Mouse (Mus musculus): ENCODE results near the gene Fem1a. TPM values are rescaled to one million over a fixed set of nuclear protein-coding genes. Genes with fewer than 3 reads are reported as not detected.
"Not testable (repeated sequence)": the region's sequence is repeated elsewhere in the genome, so short reads cannot be mapped to it uniquely, and the experiment has no call there.

Gene Fem1a
- polyA plus RNA-seq, 1 experiment from 2014 or later, result 12.5 TPM

DNA sequence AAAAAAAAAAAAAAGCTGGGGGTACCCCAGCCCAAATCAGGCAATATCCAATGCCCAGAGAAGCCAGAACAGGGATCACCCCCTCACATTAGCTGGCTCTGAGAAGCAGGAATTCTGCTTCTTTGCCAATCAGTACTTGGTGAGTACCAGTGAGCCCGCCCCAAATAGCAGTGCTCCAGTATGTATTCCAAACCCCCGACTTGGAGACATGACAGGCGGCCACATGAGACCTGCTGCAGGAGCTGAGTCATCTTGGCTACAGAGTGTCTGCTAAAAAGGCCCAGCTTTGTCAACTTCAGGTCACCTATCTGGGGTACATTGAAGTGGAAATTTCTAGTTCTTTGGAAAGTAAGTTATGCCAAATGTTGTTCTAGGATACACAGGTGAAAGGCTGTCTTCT is 30.0 kb upstream of the Fem1a start:
- Histone ChIP-seq H3K4me1 (no peaks in the 10 kb centered on the region), H3K9me3 (no peaks in the 10 kb centered on the region), H3K27me3 (replicated peaks; ENCODE audit: low read depth, poor library complexity, severe bottlenecking) (no peaks in the 10 kb centered on the region; the same call in 1 of the 2 replicates), H3K36me3 (replicated peaks) (no peaks in the 10 kb centered on the region), H3K27ac (replicated peaks) (no peak overlapping the region), H3K4me3 (no peak overlapping the region)
- DNase-seq (ENCODE audit: low spot score), result no peak
- 74% methylated on average over 3 of the region's 3 CpGs for WGBS

GRCm38 (mm10) chr17:56229943-56230342 is 26.7 kb upstream of the Fem1a start:
- DNase-seq (ENCODE audit: low spot score), result no peak
- Histone ChIP-seq H3K27ac (replicated peaks) (no peak overlapping the region), H3K9me3 (no peaks in the 10 kb centered on the region), H3K36me3 (replicated peaks) (no peaks in the 10 kb centered on the region), H3K27me3 (replicated peaks; ENCODE audit: low read depth, poor library complexity, severe bottlenecking) (no peaks in the 10 kb centered on the region; the same call in 1 of the 2 replicates), H3K4me1 (peaks cover 11% of the 10 kb centered on the region), H3K4me3 (no peak overlapping the region)
- 66% methylated on average over 10 of the region's 10 CpGs for WGBS

GRCm38 (mm10) chr17:56233389-56233788 is 23.2 kb upstream of the Fem1a start:
- Histone ChIP-seq H3K4me3 (peak overlapping the region; percentile 8; the same call in 1 of the 2 replicates), H3K27ac (replicated peaks) (no peak overlapping the region), H3K9me3 (no peaks in the 10 kb centered on the region), H3K27me3 (replicated peaks; ENCODE audit: low read depth, poor library complexity, severe bottlenecking) (no peaks in the 10 kb centered on the region; the same call in 1 of the 2 replicates), H3K36me3 (replicated peaks) (no peaks in the 10 kb centered on the region), H3K4me1 (peaks cover 21% of the 10 kb centered on the region)
- no peak for DNase-seq (ENCODE audit: low spot score)
- WGBS, result 53% methylated on average over 8 of the region's 8 CpGs

- H3K9me3 ChIP-seq, result no peaks in the 10 kb centered on the region
- peak overlapping the region; percentile 8 for H3K4me3 ChIP-seq
- H3K4me1 ChIP-seq, result peaks cover 21% of the 10 kb centered on the region
- H3K27me3 ChIP-seq (replicated peaks; ENCODE audit: low read depth, poor library complexity, severe bottlenecking), result no peaks in the 10 kb centered on the region
- no peaks in the 10 kb centered on the region for H3K36me3 ChIP-seq (replicated peaks)
- H3K27ac ChIP-seq (replicated peaks), result no peak overlapping the region
- DNase-seq (ENCODE audit: low spot score), result peak; percentile 87
- 3% methylated on average over 14 of the region's 14 CpGs for WGBS
These were observed 22.7 kb upstream of the Fem1a start for GRCm38 (mm10) chr17:56233818-56234469.

DNA sequence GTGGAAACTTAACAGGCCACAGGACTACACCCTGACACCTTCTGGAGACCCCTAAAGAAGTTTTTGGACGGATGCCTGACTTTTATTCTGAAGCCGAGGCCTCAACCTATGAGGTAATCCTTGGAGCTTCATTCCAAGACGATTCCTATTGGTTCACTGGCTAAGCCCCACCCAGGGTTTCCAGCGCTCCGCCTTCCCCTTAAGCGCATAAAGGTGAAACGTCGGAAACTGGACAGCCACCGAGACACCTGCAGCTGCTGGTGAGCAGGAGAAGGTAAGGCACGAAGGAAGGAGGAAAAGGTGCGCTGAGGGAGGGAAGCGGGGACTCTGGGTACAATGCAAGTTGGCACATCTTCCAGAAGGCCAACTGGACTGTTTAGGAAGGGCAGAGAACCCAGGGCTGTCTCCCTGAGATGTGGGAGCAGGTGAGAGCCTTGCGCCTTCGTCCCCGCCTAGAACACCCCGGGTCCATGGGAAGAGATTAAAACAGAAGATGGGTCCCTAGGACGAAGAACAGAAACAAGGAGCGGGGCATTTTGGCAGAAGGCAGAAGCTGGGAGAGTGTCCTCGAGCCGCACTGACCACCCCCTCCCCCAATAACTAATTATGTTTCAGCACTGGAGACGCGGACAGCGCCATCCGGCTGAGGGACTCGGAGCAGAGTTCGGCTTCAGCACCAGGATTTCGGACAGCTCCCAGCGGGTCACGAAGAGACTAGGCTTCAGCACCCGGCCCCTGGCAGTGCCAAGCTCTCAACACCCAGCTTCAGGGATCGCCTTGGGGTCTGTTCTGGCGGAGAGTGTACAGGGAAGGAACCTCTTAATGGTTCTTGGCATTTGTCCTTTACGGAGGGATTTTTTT is 14.8 kb upstream of the Fem1a start:
- 1% methylated on average over 33 of the region's 33 CpGs for WGBS
- peak overlapping the region; percentile 36 for H3K4me3 ChIP-seq

DNA sequence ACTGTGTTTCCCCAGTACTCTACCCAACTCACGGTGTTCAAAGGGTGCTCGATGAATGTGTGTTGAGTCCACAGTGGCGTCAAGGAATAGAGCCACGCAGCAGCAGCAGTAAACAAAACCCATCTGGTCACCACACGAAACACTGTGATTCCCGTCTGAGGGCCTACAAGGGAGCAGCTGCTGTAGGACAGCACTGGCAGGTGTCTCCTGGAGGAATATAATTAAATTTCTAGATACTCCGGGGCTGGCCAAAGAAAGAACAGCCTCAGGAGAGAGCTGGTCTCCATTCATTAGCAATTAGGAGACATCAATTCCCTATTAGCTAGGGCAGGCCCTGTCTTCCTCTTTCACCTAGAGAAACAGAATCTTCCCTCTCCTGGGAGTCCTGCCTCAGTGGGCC is 11.0 kb upstream of the Fem1a start:
- H3K27me3 ChIP-seq (replicated peaks; ENCODE audit: low read depth, poor library complexity, severe bottlenecking), result peaks cover 13% of the 10 kb centered on the region; the same call in 1 of the 2 replicates

More for the DNA sequence above, 14.8 kb upstream of the Fem1a start:
- H3K9me3 ChIP-seq, result no peaks in the 10 kb centered on the region
- peaks cover 13% of the 10 kb centered on the region; the same call in 1 of the 2 replicates for H3K27me3 ChIP-seq (replicated peaks; ENCODE audit: low read depth, poor library complexity, severe bottlenecking)
- peaks cover 15% of the 10 kb centered on the region for H3K4me1 ChIP-seq
- H3K36me3 ChIP-seq (replicated peaks), result no peaks in the 10 kb centered on the region
- peak; percentile 91 for DNase-seq (ENCODE audit: low spot score)
- no peak overlapping the region for H3K27ac ChIP-seq (replicated peaks)

GRCm38 (mm10) chr17:56251136-56251829 is 5.3 kb upstream of the Fem1a start:
- Histone ChIP-seq H3K27me3 (replicated peaks; ENCODE audit: low read depth, poor library complexity, severe bottlenecking) (no peaks in the 10 kb centered on the region), H3K4me3 (peak overlapping the region; percentile 18; the same call in 1 of the 2 replicates), H3K4me1 (peaks cover 13% of the 10 kb centered on the region), H3K9me3 (no peaks in the 10 kb centered on the region), H3K27ac (replicated peaks) (peak overlapping the region; percentile 55; the same call in 1 of the 2 replicates), H3K36me3 (replicated peaks) (no peaks in the 10 kb centered on the region)
- 29% methylated on average over 6 of the region's 6 CpGs for WGBS
- DNase-seq (ENCODE audit: low spot score), result peak; percentile 71

More for the DNA sequence above, 11.0 kb upstream of the Fem1a start:
- WGBS, result 64% methylated on average over 7 of the region's 7 CpGs
- Histone ChIP-seq H3K4me1 (peaks cover 10% of the 10 kb centered on the region), H3K36me3 (replicated peaks) (no peaks in the 10 kb centered on the region), H3K4me3 (no peak overlapping the region), H3K27ac (replicated peaks) (no peak overlapping the region), H3K9me3 (no peaks in the 10 kb centered on the region)
- no peak for DNase-seq (ENCODE audit: low spot score)

- 83% methylated on average over 4 of the region's 4 CpGs for WGBS
- Histone ChIP-seq H3K27ac (replicated peaks) (no peak overlapping the region), H3K4me3 (no peak overlapping the region), H3K36me3 (replicated peaks) (peaks cover 22% of the 10 kb centered on the region), H3K9me3 (no peaks in the 10 kb centered on the region), H3K27me3 (replicated peaks; ENCODE audit: low read depth, poor library complexity, severe bottlenecking) (no peaks in the 10 kb centered on the region), H3K4me1 (peaks cover 39% of the 10 kb centered on the region)
- DNase-seq (ENCODE audit: low spot score), result no peak
These were observed 1.9 kb upstream of the Fem1a start for GRCm38 (mm10) chr17:56254695-56255094.

DNA sequence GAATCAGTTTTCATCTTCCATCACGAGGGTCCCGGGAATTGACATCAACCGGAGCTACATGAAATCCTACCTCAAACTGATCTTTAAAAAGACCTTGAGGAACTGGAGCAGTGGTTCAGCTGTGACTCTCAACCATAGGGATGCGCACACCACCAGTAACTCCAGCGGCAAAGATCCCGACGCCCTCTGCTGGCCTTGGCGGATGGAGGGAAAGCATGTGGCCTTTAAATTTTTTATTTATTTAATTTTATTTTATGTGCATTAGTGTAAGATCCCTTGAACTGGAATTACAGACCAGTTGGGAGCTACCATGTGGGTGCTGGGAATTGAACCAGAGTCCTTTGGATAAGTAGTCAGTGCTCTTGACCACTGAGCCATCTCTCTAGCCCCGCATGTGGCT is 1.2 kb upstream of the Fem1a start:
- WGBS, result 18% methylated on average over 9 of the region's 9 CpGs
- Histone ChIP-seq H3K27ac (replicated peaks) (0 out of 2 replicates have a peak overlapping the region, but pooled peaks have one; percentile 36), H3K9me3 (no peaks in the 10 kb centered on the region), H3K4me3 (peak overlapping the region; percentile 78), H3K36me3 (replicated peaks) (peaks cover 29% of the 10 kb centered on the region), H3K4me1 (peaks cover 44% of the 10 kb centered on the region), H3K27me3 (replicated peaks; ENCODE audit: low read depth, poor library complexity, severe bottlenecking) (no peaks in the 10 kb centered on the region)
- peak; percentile 55 for DNase-seq (ENCODE audit: low spot score)

GRCm38 (mm10) chr17:56255863-56256238 is 759 bp upstream of the Fem1a start:
- peak; percentile 99 for DNase-seq (ENCODE audit: low spot score)
- peak overlapping the region; percentile 85 for H3K27ac ChIP-seq (replicated peaks)
- peaks cover 40% of the 10 kb centered on the region for H3K4me1 ChIP-seq
- no peaks in the 10 kb centered on the region for H3K27me3 ChIP-seq (replicated peaks; ENCODE audit: low read depth, poor library complexity, severe bottlenecking)
- under 1% methylated on average over 32 of the region's 32 CpGs for WGBS
- H3K9me3 ChIP-seq, result no peaks in the 10 kb centered on the region
- peaks cover 33% of the 10 kb centered on the region for H3K36me3 ChIP-seq (replicated peaks)
- H3K4me3 ChIP-seq, result peak overlapping the region; percentile 78

GRCm38 (mm10) chr17:56257181-56257894 is 728 bp downstream of the Fem1a start:
- H3K27ac ChIP-seq (replicated peaks), result peak overlapping the region; percentile 59; the same call in 1 of the 2 replicates
- no peaks in the 10 kb centered on the region for H3K27me3 ChIP-seq (replicated peaks; ENCODE audit: low read depth, poor library complexity, severe bottlenecking)
- peaks cover 42% of the 10 kb centered on the region for H3K4me1 ChIP-seq
- 12% methylated on average over 58 of the region's 58 CpGs for WGBS
- DNase-seq (ENCODE audit: low spot score), result no peak
- no peaks in the 10 kb centered on the region for H3K9me3 ChIP-seq
- peak overlapping the region; percentile 78 for H3K4me3 ChIP-seq
- peaks cover 48% of the 10 kb centered on the region for H3K36me3 ChIP-seq (replicated peaks)

DNA sequence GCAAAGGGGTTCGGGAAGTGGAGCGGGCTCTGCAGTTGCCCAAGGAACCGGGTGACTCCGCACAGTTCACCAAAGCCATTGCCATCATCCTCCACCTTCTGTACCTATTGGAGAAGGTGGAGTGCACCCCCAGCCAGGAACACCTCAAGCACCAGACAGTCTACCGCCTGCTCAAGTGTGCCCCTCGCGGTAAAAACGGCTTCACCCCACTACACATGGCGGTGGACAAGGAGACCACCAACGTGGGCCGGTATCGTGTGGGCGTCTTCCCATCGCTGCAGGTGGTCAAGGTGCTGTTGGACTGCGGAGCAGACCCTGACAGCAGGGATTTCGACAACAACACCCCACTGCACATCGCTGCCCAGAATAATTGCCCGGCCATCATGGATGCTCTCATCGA is 1.7 kb downstream of the Fem1a start:
- not testable (repeated sequence) for DNase-seq (ENCODE audit: low spot score); H3K9me3 ChIP-seq; H3K27me3 ChIP-seq (replicated peaks; ENCODE audit: low read depth, poor library complexity, severe bottlenecking); H3K27ac ChIP-seq (replicated peaks)
- Histone ChIP-seq H3K4me1 (peaks cover 42% of the 10 kb centered on the region), H3K36me3 (replicated peaks) (peaks cover 57% of the 10 kb centered on the region), H3K4me3 (peak overlapping the region; percentile 78; the same call in 1 of the 2 replicates)
- WGBS, result 94% methylated on average over 19 of the region's 19 CpGs
